Mouse (Mus musculus) testis, adult 2 months (tissue): ENCODE data around the gene Sema3b. TPM values are rescaled to one million over a fixed set of nuclear protein-coding genes. Genes with fewer than 3 reads are reported as not detected.

Experiments
- H3K27ac ChIP-seq: fragments of 200-500 bp; 2 replicates; pipeline ENCODE4 v1.5.1; 2012; ENCODE audit warnings: low read depth, low read length; ENCODE audit not compliant: control insufficient read depth, insufficient read depth
- H3K27me3 ChIP-seq: fragments of 200-500 bp; 2 replicates; pipeline ENCODE4 v1.6.1; 2012; ENCODE audit warnings: mild to moderate bottlenecking, low read length, moderate library complexity; ENCODE audit not compliant: control insufficient read depth, insufficient read depth
- H3K36me3 ChIP-seq: fragments of 200-500 bp; 2 replicates; pipeline ENCODE4 v1.6.1; 2012; ENCODE audit warnings: mild to moderate bottlenecking, low read length; ENCODE audit not compliant: control insufficient read depth, insufficient read depth
- H3K4me1 ChIP-seq: fragments of 200-500 bp; 2 replicates; pipeline ENCODE4 v1.6.1; 2012; ENCODE audit warnings: low read length; ENCODE audit not compliant: control insufficient read depth, insufficient read depth
- H3K4me3 ChIP-seq: fragments of 200-500 bp; 2 replicates; pipeline ENCODE4 v1.5.1; 2012; ENCODE audit warnings: low read depth, mild to moderate bottlenecking, low read length, moderate library complexity, mixed read lengths; ENCODE audit not compliant: control insufficient read depth
- CTCF ChIP-seq: fragments of 200-500 bp; IDR thresholded peaks from 2 replicates; pipeline ENCODE4 v1.5.1; 2012; ENCODE audit warnings: low read depth, mild to moderate bottlenecking, inconsistent platforms, low read length, moderate library complexity; ENCODE audit not compliant: control insufficient read depth, insufficient read depth, insufficient replicate concordance
- POLR2A ChIP-seq: fragments of 200-500 bp; IDR thresholded peaks from 2 replicates; pipeline ENCODE4 v1.6.1; 2012; ENCODE audit warnings: low read depth, mild to moderate bottlenecking, inconsistent platforms, low read length, moderate library complexity; ENCODE audit not compliant: control insufficient read depth
- polyA plus RNA-seq: library from polyadenylated mRNA; depleted of rRNA; stranded (reverse); fragments of >200 nt; gene quantifications from 2 replicates; pipeline ENCODE4 v1.2.3, GENCODE M21; 2012

Sema3b gene
- polyA plus RNA-seq, 1 experiment = 2.1 TPM

DNA sequence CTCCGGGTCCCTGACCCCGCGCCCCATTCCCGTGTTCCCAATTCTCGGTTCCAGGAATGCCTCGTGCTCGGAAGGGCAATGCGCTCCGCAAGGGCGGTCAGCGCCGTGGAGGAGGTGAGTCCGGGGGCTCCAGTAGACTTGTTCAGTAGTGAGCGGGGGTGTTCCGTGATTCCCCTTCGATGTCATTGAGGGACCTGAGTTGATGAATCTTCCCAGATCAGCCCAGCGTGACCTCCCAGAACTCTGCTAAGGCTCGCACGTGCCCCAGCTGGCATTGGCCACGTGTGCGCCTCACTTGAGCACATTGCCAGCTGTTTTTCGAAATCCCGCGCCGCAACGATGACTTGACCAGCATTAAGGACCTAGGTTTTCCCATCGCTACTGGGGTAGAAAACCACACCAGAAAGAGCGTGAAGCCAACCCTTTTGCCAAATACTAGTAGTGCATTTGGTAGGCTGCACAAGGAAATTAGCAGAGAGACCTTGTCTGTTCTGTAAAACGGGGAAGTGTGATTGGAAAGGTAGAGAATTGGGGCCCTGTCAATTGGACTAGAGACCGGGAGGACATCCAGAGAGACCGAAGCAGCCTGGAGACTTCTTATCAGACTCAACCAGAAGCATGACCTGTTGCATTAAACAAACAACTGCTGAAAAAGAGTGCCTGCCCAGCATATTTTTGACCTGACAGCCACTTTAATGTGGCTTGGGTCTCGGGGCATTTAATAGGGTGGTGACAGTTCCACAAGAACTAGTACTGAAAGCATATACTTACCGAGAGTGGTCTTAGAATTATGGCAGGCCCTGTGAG, 21.0 kb downstream of the Sema3b start:
- no peaks in the 10 kb centered on the region for H3K36me3 ChIP-seq
- no peaks in the 10 kb centered on the region for H3K27me3 ChIP-seq
- TF ChIP-seq CTCF = no peak
- TF ChIP-seq POLR2A = no peak
- H3K4me3 ChIP-seq = peak overlapping the region; percentile 91
- H3K4me1 ChIP-seq = peaks cover 6% of the 10 kb centered on the region
- peak overlapping the region; percentile 48 for H3K27ac ChIP-seq

DNA sequence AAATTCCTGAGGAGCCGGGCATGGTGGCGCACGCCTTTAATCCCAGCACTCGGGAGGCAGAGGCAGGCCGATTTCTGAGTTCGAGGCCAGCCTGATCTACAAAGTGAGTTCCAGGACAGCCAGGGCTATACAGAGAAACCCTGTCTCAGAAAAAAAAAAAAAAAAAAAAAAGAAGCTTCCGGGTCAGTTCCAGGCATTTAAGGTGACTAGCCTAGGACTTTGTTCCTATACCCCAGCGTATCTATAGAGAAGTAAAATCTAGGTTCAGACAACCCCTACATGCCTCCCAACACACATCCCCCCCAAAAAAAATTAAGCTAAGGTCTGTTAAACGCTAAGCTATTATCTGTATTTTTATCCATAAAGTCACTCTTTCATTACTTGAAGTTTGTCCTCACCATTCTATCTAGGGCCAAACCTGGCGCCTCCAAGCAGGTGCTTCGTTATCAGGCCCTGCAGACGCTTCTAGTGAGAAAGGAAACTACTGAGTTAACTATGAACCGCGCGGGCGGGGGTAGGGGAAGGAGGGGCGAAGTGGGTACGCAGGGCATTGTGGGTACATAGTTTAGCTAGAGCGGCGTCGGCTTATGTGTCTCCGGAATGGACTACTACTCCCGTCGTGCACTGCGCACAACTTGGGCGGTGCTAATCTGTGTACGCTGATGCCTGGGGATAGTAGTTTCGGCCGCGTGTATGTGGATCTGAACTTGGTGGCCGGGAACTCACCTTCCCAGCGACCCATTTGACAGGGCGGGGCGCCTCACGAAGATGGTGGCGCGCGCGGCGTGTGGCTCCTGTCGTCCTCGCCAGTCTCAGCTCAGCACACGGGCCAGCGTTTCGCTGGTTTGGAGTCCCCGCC, 21.8 kb downstream of the Sema3b start, which contains the start of gene Ifrd2:
Ifrd2 (plus strand) TSS at position 669 of the 859 bp plus-strand sequence.
- TF ChIP-seq CTCF (no peak), POLR2A (peak; percentile 44)
- Histone ChIP-seq H3K36me3 (no peaks in the 10 kb centered on the region), H3K27ac (peak within 1 kb of the TSS; percentile 48), H3K4me3 (peak within 1 kb of the TSS; percentile 91), H3K4me1 (peaks cover 6% of the 10 kb centered on the region), H3K27me3 (no peaks in the 10 kb centered on the region)

DNA sequence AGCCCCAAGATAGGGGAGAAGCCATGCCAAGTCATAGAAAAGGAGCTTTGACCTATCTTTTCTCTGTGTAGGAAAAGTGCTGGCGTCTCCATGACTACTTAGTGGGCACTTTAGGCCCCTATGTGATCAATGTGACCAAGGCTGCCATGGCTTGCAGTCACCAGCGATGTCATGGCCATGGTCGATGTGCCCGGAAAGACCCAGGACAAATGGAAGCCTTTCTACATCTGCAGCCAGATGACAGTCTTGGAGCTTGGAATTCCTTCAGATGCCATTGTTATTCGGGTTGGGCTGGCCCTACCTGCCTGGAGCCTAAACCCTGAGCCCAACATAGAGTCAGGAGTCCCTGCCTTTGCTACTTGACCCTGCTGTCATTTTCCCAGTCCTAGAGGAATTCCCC, 22.5 kb downstream of the Sema3b start:
- Histone ChIP-seq H3K36me3 (no peaks in the 10 kb centered on the region), H3K4me3 (peak overlapping the region; percentile 14; the same call in 1 of the 2 replicates), H3K27ac (no peak overlapping the region), H3K4me1 (peaks cover 6% of the 10 kb centered on the region), H3K27me3 (no peaks in the 10 kb centered on the region)
- no peak for TF ChIP-seq POLR2A
- no peak for TF ChIP-seq CTCF

DNA sequence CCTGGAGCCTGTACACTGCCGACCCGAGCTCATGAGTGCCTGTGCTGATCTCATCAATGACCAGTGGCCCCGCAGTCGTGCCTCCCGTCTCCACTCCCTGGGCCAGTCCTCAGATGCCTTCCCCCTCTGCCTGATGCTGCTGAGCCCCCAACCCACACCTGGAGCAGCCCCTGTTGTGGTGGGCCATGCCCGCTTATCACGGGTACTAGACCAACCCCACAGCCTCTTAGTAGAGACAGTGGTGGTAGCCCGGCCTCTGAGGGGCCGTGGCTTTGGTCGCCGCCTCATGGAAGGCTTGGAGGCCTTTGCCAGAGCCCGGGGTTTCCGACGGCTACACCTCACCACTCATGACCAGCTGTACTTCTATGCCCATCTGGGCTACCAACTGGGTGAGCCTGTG, 25.9 kb downstream of the Sema3b start:
- Histone ChIP-seq H3K27me3 (no peaks in the 10 kb centered on the region), H3K27ac (no peak overlapping the region), H3K36me3 (no peaks in the 10 kb centered on the region), H3K4me1 (peaks cover 10% of the 10 kb centered on the region), H3K4me3 (peak overlapping the region; percentile 93; the same call in 1 of the 2 replicates)
- no peak for TF ChIP-seq CTCF
- no peak for TF ChIP-seq POLR2A

DNA sequence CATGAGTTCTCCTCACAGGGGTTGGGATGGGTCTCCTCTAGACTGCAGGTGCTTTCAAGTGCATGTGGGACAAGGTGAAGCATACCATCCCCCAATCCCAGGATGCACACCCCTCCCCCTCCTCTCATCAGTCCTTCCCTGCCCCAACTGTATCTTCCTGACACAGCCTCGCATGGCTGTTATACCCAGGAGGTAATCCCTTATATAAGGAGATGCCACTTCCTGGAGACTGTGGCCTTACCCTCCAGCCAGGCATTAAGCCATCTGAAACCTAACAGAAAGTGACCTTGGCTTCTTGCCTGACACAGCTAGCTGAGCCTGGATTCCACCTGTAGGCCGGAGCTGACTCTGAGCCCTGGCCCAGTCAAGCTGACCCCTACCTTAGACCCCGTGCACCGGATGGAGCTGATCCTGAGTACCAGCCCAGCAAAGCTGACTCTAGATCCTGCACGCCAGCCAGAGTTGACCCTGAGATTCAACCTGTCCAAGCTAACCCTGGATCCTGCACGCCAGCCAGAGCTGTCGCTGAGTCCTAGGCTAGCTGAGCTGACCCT, 26.4 kb downstream of the Sema3b start:
- peak overlapping the region; percentile 93 for H3K4me3 ChIP-seq

DNA sequence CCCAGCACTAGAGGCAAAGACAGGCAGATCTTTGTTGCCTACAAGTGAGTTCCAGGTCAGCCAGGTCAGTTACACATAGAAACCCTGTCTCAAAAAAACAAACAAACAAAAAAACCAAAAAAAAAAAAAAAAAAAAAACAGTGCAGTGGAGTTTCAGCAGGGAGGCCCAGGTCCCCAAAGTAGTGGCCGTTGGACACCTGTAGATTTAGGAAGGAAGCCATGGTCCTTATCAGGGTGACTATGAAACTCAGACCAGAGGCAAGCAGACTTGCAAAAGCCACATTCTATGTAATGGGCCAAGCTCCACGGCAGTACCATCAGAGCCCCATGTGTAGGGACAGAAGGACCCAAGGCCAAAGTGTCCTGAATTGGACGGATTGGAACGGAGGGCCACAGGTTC, 27.4 kb downstream of the Sema3b start:
- Histone ChIP-seq H3K4me1 (peaks cover 10% of the 10 kb centered on the region), H3K27me3 (no peaks in the 10 kb centered on the region), H3K36me3 (no peaks in the 10 kb centered on the region), H3K27ac (no peak overlapping the region), H3K4me3 (peak overlapping the region; percentile 93)
- TF ChIP-seq POLR2A = no peak
- no peak for TF ChIP-seq CTCF

More for the DNA sequence above, 26.4 kb downstream of the Sema3b start:
- peaks cover 10% of the 10 kb centered on the region for H3K4me1 ChIP-seq
- H3K36me3 ChIP-seq = no peaks in the 10 kb centered on the region
- TF ChIP-seq CTCF = no peak
- TF ChIP-seq POLR2A = no peak
- H3K27me3 ChIP-seq = no peaks in the 10 kb centered on the region
- no peak overlapping the region for H3K27ac ChIP-seq

DNA sequence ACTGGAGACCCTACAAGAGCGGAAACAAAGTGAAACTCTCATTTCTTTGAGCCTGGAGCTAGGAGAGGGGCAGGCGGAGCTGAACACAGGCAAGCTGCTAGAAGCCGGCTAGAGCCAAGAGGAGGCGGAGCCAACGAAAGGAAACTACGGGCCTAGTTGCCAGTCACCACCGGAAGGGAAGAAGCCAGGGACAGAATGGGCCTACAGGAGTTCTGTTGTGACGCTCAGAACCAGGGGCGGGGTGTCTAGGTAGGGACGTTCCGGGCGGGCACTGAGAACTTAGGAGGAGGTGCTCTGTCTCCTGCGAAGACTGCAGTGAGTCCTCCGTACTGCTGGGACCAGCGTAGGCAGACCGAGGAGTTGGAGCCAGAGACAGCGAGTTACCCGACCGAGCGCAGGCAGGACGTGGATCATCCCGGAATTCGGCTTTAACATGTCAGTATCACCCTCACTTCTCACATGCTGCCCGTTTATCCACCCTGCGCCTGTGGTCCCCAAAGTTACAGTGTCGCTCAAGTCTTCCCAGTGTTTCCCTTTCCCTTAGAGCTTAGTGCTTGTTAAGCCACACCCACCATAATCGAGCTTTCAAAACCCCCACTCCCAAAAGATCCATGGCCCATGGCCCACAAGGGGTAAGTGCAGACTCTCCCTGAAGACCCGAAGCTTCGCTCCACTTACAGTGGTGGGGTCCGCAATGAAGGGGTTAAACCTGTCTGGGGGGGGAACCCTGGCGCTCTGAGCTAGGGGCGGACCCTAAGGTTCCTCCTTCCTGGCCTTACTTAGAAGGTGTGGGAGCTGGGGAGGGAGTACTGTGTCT, 28.3 kb downstream of the Sema3b start, which contains the start of gene Hyal3:
Hyal3 (plus strand) TSS at position 318 of the 817 bp plus-strand sequence.
- Histone ChIP-seq H3K27ac (peak within 1 kb of the TSS; percentile 68), H3K4me3 (peak within 1 kb of the TSS; percentile 93), H3K27me3 (no peaks in the 10 kb centered on the region), H3K4me1 (peaks cover 8% of the 10 kb centered on the region), H3K36me3 (no peaks in the 10 kb centered on the region)
- TF ChIP-seq CTCF (0 out of 2 replicates have a peak, but pooled peaks have one; percentile 9), POLR2A (peak; percentile 90)
